Mouse (Mus musculus): ENCODE data around the gene Zc3h12c.

- TF ChIP-seq CTCF (IDR thresholded peaks at IDR 0.05 in 2 of 3, conservative IDR thresholded peaks at IDR 0.05 in 1 of 3; ENCODE audit: control insufficient read depth in 1 of 3, insufficient read depth in 1 of 3, low read depth in 2 of 3, low read length in 3 of 3, poor library complexity in 1 of 3, severe bottlenecking in 1 of 3), result no peak
- no peak for TF ChIP-seq GATA1 (IDR thresholded peaks at IDR 0.05; ENCODE audit: low read depth, low read length)
- TF ChIP-seq E2F4 (IDR thresholded peaks at IDR 0.05; ENCODE audit: borderline replicate concordance, low read depth, low read length), result no peak
- TF ChIP-seq MAX (IDR thresholded peaks at IDR 0.05; ENCODE audit: low read length), result no peak
- no peak for TF ChIP-seq RCOR1 (IDR thresholded peaks at IDR 0.05; ENCODE audit: low read depth, low read length)
- TF ChIP-seq GABPA (IDR thresholded peaks at IDR 0.05; ENCODE audit: low read depth, low read length), result no peak
- no peak for TF ChIP-seq TBP (IDR thresholded peaks at IDR 0.05; ENCODE audit: low read depth, low read length)
- TF ChIP-seq EP300 (IDR thresholded peaks at IDR 0.05; ENCODE audit: low read depth in 1 of 2, low read length in 2 of 2), result no peak
These were observed 72.7 kb downstream of the Zc3h12c start for GRCm38 (mm10) chr9:52095666-52096065.

Measured in MEL (cell line).